Mouse (Mus musculus) left cerebral cortex, adult 11 months (tissue): ENCODE measurements around the gene Sox5.

Experiments used
- DNase-seq: peaks from one replicate; pipeline ENCODE4 v3.0.0; 2022; ENCODE audit warnings: low spot score

Sox5 gene

GRCm38 (mm10) chr6:144041188-144041587 lies 740.6 kb downstream of the Sox5 start:
- no peak for DNase-seq

GRCm38 (mm10) chr6:144040349-144040748 lies 741.4 kb downstream of the Sox5 start:
- no peak for DNase-seq

- no peak for DNase-seq
These were observed 742.6 kb downstream of the Sox5 start for GRCm38 (mm10) chr6:144039221-144039620.

- DNase-seq = no peak
These were observed 748.6 kb downstream of the Sox5 start for GRCm38 (mm10) chr6:144033191-144033590.

GRCm38 (mm10) chr6:144016929-144017328 lies 764.8 kb downstream of the Sox5 start:
- DNase-seq = no peak

GRCm38 (mm10) chr6:144011880-144012524 lies 769.8 kb downstream of the Sox5 start:
- DNase-seq = no peak

- no peak for DNase-seq
These were observed 770.8 kb downstream of the Sox5 start for GRCm38 (mm10) chr6:144010995-144011394.

GRCm38 (mm10) chr6:144010285-144010684 lies 771.5 kb downstream of the Sox5 start:
- no peak for DNase-seq

GRCm38 (mm10) chr6:144005132-144005531 lies 776.6 kb downstream of the Sox5 start:
- no peak for DNase-seq

- DNase-seq = no peak
These were observed 783.6 kb downstream of the Sox5 start for GRCm38 (mm10) chr6:143998201-143998600.

- no peak for DNase-seq
These were observed 784.2 kb downstream of the Sox5 start for GRCm38 (mm10) chr6:143997616-143998015.

GRCm38 (mm10) chr6:143995046-143995445 lies 786.7 kb downstream of the Sox5 start:
- DNase-seq = no peak

GRCm38 (mm10) chr6:143987548-143987947 lies 794.2 kb downstream of the Sox5 start:
- no peak for DNase-seq

GRCm38 (mm10) chr6:143980131-143980530 lies 801.6 kb downstream of the Sox5 start:
- DNase-seq = no peak

GRCm38 (mm10) chr6:143967724-143968400 lies 813.9 kb downstream of the Sox5 start:
- DNase-seq = no peak

GRCm38 (mm10) chr6:143960487-143960886 lies 821.3 kb downstream of the Sox5 start:
- DNase-seq = no peak

- no peak for DNase-seq
These were observed 821.7 kb downstream of the Sox5 start for GRCm38 (mm10) chr6:143960081-143960480.

- no peak for DNase-seq
These were observed 823.4 kb downstream of the Sox5 start for GRCm38 (mm10) chr6:143958372-143958771.

- DNase-seq = no peak
These were observed 824.7 kb downstream of the Sox5 start for GRCm38 (mm10) chr6:143957063-143957462.

- no peak for DNase-seq
These were observed 833.0 kb downstream of the Sox5 start for GRCm38 (mm10) chr6:143948553-143949308.

GRCm38 (mm10) chr6:143948071-143948470 lies 833.7 kb downstream of the Sox5 start:
- DNase-seq = no peak

GRCm38 (mm10) chr6:143943126-143943525 lies 838.7 kb downstream of the Sox5 start:
- no peak for DNase-seq

GRCm38 (mm10) chr6:143941291-143941785 lies 840.4 kb downstream of the Sox5 start:
- no peak for DNase-seq
